Mouse (Mus musculus): ENCODE data around the gene Mrpl23. TPM values are rescaled to one million over a fixed set of nuclear protein-coding genes. Genes with fewer than 3 reads are reported as not detected.

Gene Mrpl23
- polyA plus RNA-seq, 1 experiment: 80.2 TPM

- DNase-seq (ENCODE audit: low read depth): no peak
These were observed 32.6 kb downstream of the Mrpl23 start for GRCm38 (mm10) chr7:142564955-142565643.

GRCm38 (mm10) chr7:142566512-142566911 is 34.0 kb downstream of the Mrpl23 start:
- TF ChIP-seq POLR2A (IDR thresholded peaks at IDR 0.05; ENCODE audit: borderline replicate concordance, extremely low read depth, insufficient read depth, insufficient read length, poor library complexity, severe bottlenecking) (no peak), CTCF (IDR thresholded peaks at IDR 0.05; ENCODE audit: borderline replicate concordance, extremely low read depth, insufficient read depth, insufficient read length) (no peak)
- no peak for DNase-seq (ENCODE audit: low read depth)

More at GRCm38 (mm10) chr7:142564955-142565643, 32.6 kb downstream of the Mrpl23 start:
- TF ChIP-seq POLR2A (IDR thresholded peaks at IDR 0.05; ENCODE audit: borderline replicate concordance, extremely low read depth, insufficient read depth, insufficient read length, poor library complexity, severe bottlenecking) (no peak), CTCF (IDR thresholded peaks at IDR 0.05; ENCODE audit: borderline replicate concordance, extremely low read depth, insufficient read depth, insufficient read length) (no peak)

GRCm38 (mm10) chr7:142568985-142569384 is 36.5 kb downstream of the Mrpl23 start:
- DNase-seq (ENCODE audit: low read depth): peak; percentile 35
- no peak for TF ChIP-seq POLR2A (IDR thresholded peaks at IDR 0.05; ENCODE audit: borderline replicate concordance, extremely low read depth, insufficient read depth, insufficient read length, poor library complexity, severe bottlenecking)
- no peak for TF ChIP-seq CTCF (IDR thresholded peaks at IDR 0.05; ENCODE audit: borderline replicate concordance, extremely low read depth, insufficient read depth, insufficient read length)

- peak; percentile 20 for DNase-seq (ENCODE audit: low read depth)
- no peak for TF ChIP-seq CTCF (IDR thresholded peaks at IDR 0.05; ENCODE audit: borderline replicate concordance, extremely low read depth, insufficient read depth, insufficient read length)
- no peak for TF ChIP-seq POLR2A (IDR thresholded peaks at IDR 0.05; ENCODE audit: borderline replicate concordance, extremely low read depth, insufficient read depth, insufficient read length, poor library complexity, severe bottlenecking)
These were observed 38.1 kb downstream of the Mrpl23 start for GRCm38 (mm10) chr7:142570565-142570964.

GRCm38 (mm10) chr7:142571458-142572220 is 39.2 kb downstream of the Mrpl23 start:
- TF ChIP-seq POLR2A (IDR thresholded peaks at IDR 0.05; ENCODE audit: borderline replicate concordance, extremely low read depth, insufficient read depth, insufficient read length, poor library complexity, severe bottlenecking): no peak
- no peak for TF ChIP-seq CTCF (IDR thresholded peaks at IDR 0.05; ENCODE audit: borderline replicate concordance, extremely low read depth, insufficient read depth, insufficient read length)

GRCm38 (mm10) chr7:142572343-142572742 is 39.9 kb downstream of the Mrpl23 start:
- DNase-seq (ENCODE audit: low read depth): no peak
- TF ChIP-seq POLR2A (IDR thresholded peaks at IDR 0.05; ENCODE audit: borderline replicate concordance, extremely low read depth, insufficient read depth, insufficient read length, poor library complexity, severe bottlenecking) (no peak), CTCF (IDR thresholded peaks at IDR 0.05; ENCODE audit: borderline replicate concordance, extremely low read depth, insufficient read depth, insufficient read length) (no peak)

More at GRCm38 (mm10) chr7:142571458-142572220, 39.2 kb downstream of the Mrpl23 start:
- no peak for DNase-seq (ENCODE audit: low read depth)

GRCm38 (mm10) chr7:142572992-142573391 is 40.5 kb downstream of the Mrpl23 start:
- TF ChIP-seq POLR2A (IDR thresholded peaks at IDR 0.05; ENCODE audit: borderline replicate concordance, extremely low read depth, insufficient read depth, insufficient read length, poor library complexity, severe bottlenecking) (no peak), CTCF (IDR thresholded peaks at IDR 0.05; ENCODE audit: borderline replicate concordance, extremely low read depth, insufficient read depth, insufficient read length) (no peak)
- DNase-seq (ENCODE audit: low read depth): no peak

GRCm38 (mm10) chr7:142574155-142574660 is 41.7 kb downstream of the Mrpl23 start:
- TF ChIP-seq CTCF (IDR thresholded peaks at IDR 0.05; ENCODE audit: borderline replicate concordance, extremely low read depth, insufficient read depth, insufficient read length) (no peak), POLR2A (IDR thresholded peaks at IDR 0.05; ENCODE audit: borderline replicate concordance, extremely low read depth, insufficient read depth, insufficient read length, poor library complexity, severe bottlenecking) (no peak)
- DNase-seq (ENCODE audit: low read depth): no peak

GRCm38 (mm10) chr7:142574826-142575351 is 42.4 kb downstream of the Mrpl23 start:
- TF ChIP-seq POLR2A (IDR thresholded peaks at IDR 0.05; ENCODE audit: borderline replicate concordance, extremely low read depth, insufficient read depth, insufficient read length, poor library complexity, severe bottlenecking) (no peak), CTCF (IDR thresholded peaks at IDR 0.05; ENCODE audit: borderline replicate concordance, extremely low read depth, insufficient read depth, insufficient read length) (no peak)
- DNase-seq (ENCODE audit: low read depth): no peak

GRCm38 (mm10) chr7:142575491-142575890 is 43.0 kb downstream of the Mrpl23 start:
- DNase-seq (ENCODE audit: low read depth): no peak
- TF ChIP-seq CTCF (IDR thresholded peaks at IDR 0.05; ENCODE audit: borderline replicate concordance, extremely low read depth, insufficient read depth, insufficient read length) (no peak), POLR2A (IDR thresholded peaks at IDR 0.05; ENCODE audit: borderline replicate concordance, extremely low read depth, insufficient read depth, insufficient read length, poor library complexity, severe bottlenecking) (no peak)

- DNase-seq (ENCODE audit: low read depth): no peak
- TF ChIP-seq POLR2A (IDR thresholded peaks at IDR 0.05; ENCODE audit: borderline replicate concordance, extremely low read depth, insufficient read depth, insufficient read length, poor library complexity, severe bottlenecking) (no peak), CTCF (IDR thresholded peaks at IDR 0.05; ENCODE audit: borderline replicate concordance, extremely low read depth, insufficient read depth, insufficient read length) (no peak)
These were observed 43.5 kb downstream of the Mrpl23 start for GRCm38 (mm10) chr7:142575971-142576370.

Data from brain, embryonic 14.5 days (tissue).